Mouse (Mus musculus) heart, postnatal 0 days (tissue): ENCODE measurements around the gene Wasf2. TPM values are rescaled to one million over a fixed set of nuclear protein-coding genes. Genes with fewer than 3 reads are reported as not detected.
A peak's percentile ranks its signal among the peaks of the same experiment; 100 is the strongest.

Experiments used
- ATAC-seq: fragments of 200-750 bp; cut with Nextera tagmentation; 2 replicates; pipeline ENCODE4 v1.8.0; 2017; ENCODE audit warnings: low read depth, moderate number of reproducible peaks, moderate library complexity; ENCODE audit not compliant: insufficient read depth
- DNase-seq: peaks from one replicate; pipeline ENCODE4 v3.0.0-alpha.2; 2016; ENCODE audit warnings: low spot score
- H3K27ac ChIP-seq: fragments of 300-500 bp; sonication (generic); 2 replicates; pipeline ENCODE4 v1.5.1; 2014; ENCODE audit warnings: low read depth, mild to moderate bottlenecking
- H3K27me3 ChIP-seq: fragments of 300-500 bp; sonication (generic); 2 replicates; pipeline ENCODE4 v1.6.1; 2014; ENCODE audit warnings: low read length, mixed read lengths; ENCODE audit not compliant: control insufficient read depth, insufficient read depth
- H3K36me3 ChIP-seq: fragments of 300-500 bp; sonication (generic); replicated peaks from 2 replicates; pipeline ENCODE4 v1.6.1; 2014; ENCODE audit warnings: low read length, mixed read lengths; ENCODE audit not compliant: control insufficient read depth, insufficient read depth
- H3K4me1 ChIP-seq: fragments of 300-500 bp; sonication (generic); 2 replicates; pipeline ENCODE4 v1.6.1; 2014; ENCODE audit warnings: antibody characterized with exemption; ENCODE audit not compliant: control insufficient read depth, insufficient read depth
- H3K4me2 ChIP-seq: fragments of 300-500 bp; sonication (generic); 2 replicates; pipeline ENCODE4 v1.6.1; 2014; ENCODE audit warnings: low read depth, mild to moderate bottlenecking, low read length, moderate library complexity
- H3K4me3 ChIP-seq: fragments of 300-500 bp; sonication (generic); 2 replicates; pipeline ENCODE4 v1.5.1; 2014; ENCODE audit warnings: low read depth, low read length
- H3K9ac ChIP-seq: fragments of 300-500 bp; sonication (generic); replicated peaks from 2 replicates; pipeline ENCODE4 v1.6.1; 2014; ENCODE audit warnings: low read depth, low read length, mixed read lengths
- H3K9me3 ChIP-seq: fragments of 300-500 bp; sonication (generic); replicated peaks from 2 replicates; pipeline ENCODE4 v1.6.1; 2016; ENCODE audit warnings: low read length; ENCODE audit not compliant: control insufficient read depth
- CTCF ChIP-seq: IDR thresholded peaks from 2 replicates; pipeline ENCODE4 v1.5.1; 2016; ENCODE audit warnings: antibody characterized with exemption, control low read depth, low read depth
- EP300 ChIP-seq: IDR thresholded peaks from 2 replicates; pipeline ENCODE4 v1.6.1; 2016; ENCODE audit warnings: antibody characterized with exemption, low read depth
- WGBS: fragments of 180-500 bp; shearing (Covaris S2); extraction: QIAGEN DNeasy Blood & Tissue Kit; methylation state at CpG from one replicate; pipeline ENCODE4 v1.1.7; 2014; 5-methylcytosine and 5-hydroxymethylcytosine counted together
- polyA plus RNA-seq: library from polyadenylated mRNA; unstranded; fragments of >200 nt; fragmentation: Nextera tagmentation; extraction: Ambion mirVana; gene quantifications from 2 replicates; pipeline ENCODE4 v1.2.1, GENCODE M21; 2015
- total RNA-seq: library from RNA; depleted of rRNA; stranded (reverse); fragments of >200 nt; gene quantifications from 2 replicates; pipeline ENCODE4 v1.2.3, GENCODE M21; 2014; ENCODE audit warnings: low replicate concordance

Gene Wasf2
- total and polyA plus RNA-seq, 2 experiments from 2014 or later: 54.5 to 62.4 TPM

DNA sequence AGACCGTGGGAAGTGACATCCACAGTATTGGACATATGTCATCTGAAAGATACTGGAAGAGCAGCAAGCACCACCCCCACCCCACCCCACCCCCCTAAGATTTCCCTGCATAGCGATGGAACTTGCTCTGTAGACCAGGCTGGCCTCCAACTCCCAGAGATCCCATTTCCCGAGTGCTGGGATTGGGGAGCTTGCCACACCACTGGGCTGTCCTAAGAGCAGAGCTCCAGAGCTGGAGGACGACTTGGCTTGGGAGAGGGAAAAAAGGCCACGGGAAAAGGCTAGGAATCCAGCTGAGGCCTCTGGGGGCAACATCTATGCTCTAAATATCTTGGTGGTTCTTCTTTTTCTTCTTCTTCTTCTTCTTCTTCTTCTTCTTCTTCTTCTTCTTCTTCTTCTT is 104.5 kb downstream of the Wasf2 start:
- Histone ChIP-seq H3K27ac (no peak overlapping the region), H3K9me3 (no peaks in the 10 kb centered on the region), H3K4me3 (no peak overlapping the region), H3K27me3 (no peaks in the 10 kb centered on the region), H3K9ac (no peak overlapping the region), H3K4me2 (no peak overlapping the region), H3K36me3 (no peaks in the 10 kb centered on the region), H3K4me1 (no peaks in the 10 kb centered on the region)
- 51% methylated on average over 5 of the region's 5 CpGs for WGBS
- DNase-seq: no peak
- TF ChIP-seq CTCF: no peak
- no peak for TF ChIP-seq EP300
- no peak for ATAC-seq

- Histone ChIP-seq H3K9ac (no peak overlapping the region), H3K4me3 (no peak overlapping the region), H3K4me1 (no peaks in the 10 kb centered on the region), H3K36me3 (no peaks in the 10 kb centered on the region), H3K9me3 (no peaks in the 10 kb centered on the region), H3K4me2 (no peak overlapping the region), H3K27ac (no peak overlapping the region), H3K27me3 (no peaks in the 10 kb centered on the region)
- TF ChIP-seq EP300: no peak
- TF ChIP-seq CTCF: no peak
- ATAC-seq (no peak), DNase-seq (no peak)
- 78% methylated on average over 5 of the region's 5 CpGs for WGBS
Measured at GRCm38 (mm10) chr4:133235415-133235814, 105.1 kb downstream of the Wasf2 start.

GRCm38 (mm10) chr4:133237911-133238310 is 107.6 kb downstream of the Wasf2 start:
- Histone ChIP-seq H3K4me1 (no peaks in the 10 kb centered on the region), H3K9me3 (no peaks in the 10 kb centered on the region), H3K4me3 (no peak overlapping the region), H3K27me3 (0 out of 2 replicates have a peak, but pooled peaks cover 7% of the 10 kb centered on the region), H3K4me2 (no peak overlapping the region), H3K36me3 (no peaks in the 10 kb centered on the region), H3K27ac (no peak overlapping the region), H3K9ac (no peak overlapping the region)
- 44% methylated on average over 4 of the region's 4 CpGs for WGBS
- TF ChIP-seq CTCF (no peak), EP300 (no peak)
- DNase-seq (no peak), ATAC-seq (no peak)

GRCm38 (mm10) chr4:133240490-133240921 is 110.2 kb downstream of the Wasf2 start, which contains the start of gene Map3k6:
Map3k6 (plus strand) TSS chr4:133240818.
- Histone ChIP-seq H3K9me3 (no peaks in the 10 kb centered on the region), H3K4me3 (peak within 1 kb of the TSS; percentile 62), H3K9ac (peak within 1 kb of the TSS; percentile 62), H3K27ac (peak within 1 kb of the TSS; percentile 91), H3K36me3 (no peaks in the 10 kb centered on the region), H3K4me2 (peak within 1 kb of the TSS; percentile 88), H3K27me3 (0 out of 2 replicates have a peak, but pooled peaks cover 7% of the 10 kb centered on the region), H3K4me1 (no peaks in the 10 kb centered on the region)
- ATAC-seq (peak; percentile 73), DNase-seq (peak; percentile 85)
- TF ChIP-seq CTCF (no peak), EP300 (peak; percentile 97)
- 11% methylated on average over 16 of the region's 16 CpGs for WGBS

DNA sequence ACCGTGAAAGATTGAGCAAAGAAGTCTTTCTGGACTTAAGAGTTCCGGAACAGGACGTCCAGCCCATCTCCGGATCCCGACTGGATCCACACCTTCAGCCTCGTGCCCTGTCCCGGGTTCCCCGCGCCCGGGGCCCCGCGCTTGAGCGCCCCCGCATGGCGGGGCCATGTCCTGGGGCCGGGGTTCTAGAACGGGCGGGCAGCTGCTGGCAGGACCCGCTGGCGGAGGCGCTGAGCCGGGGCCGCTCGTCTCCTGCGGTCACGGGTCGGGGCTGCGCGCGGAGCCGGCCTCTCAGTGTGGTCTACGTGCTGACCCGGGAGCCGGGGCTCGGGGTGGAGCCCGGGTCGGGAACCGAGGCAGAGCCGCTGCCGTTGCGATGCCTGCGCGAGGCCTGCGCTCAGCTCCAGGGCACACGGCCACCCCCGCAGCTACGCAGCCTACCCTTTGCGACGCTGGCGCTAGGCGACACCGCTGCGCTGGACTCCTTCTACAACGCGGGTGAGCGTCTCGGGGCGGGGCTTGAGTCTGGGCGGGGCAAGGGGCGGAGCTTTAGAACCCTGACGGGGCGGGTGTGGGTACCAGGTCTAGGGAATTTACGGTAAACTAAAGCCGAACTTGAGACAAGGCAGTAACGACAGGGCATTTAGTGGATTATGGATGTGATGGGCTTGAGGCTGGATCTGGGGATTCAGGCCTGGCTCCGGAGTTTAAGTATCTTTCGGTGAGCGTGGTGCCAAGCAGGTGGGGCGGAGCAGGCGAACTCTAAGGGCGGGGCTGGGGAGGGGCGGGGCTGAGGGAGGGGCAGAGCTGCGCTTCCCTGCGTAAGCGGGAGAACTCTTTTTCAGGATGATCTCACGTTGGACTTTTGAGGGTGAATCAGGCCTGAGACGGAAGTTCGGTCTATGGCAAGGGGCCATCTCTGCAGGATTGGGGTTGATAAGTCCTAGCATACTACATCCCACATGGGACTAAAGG is 110.9 kb downstream of the Wasf2 start:
- Histone ChIP-seq H3K9ac (peak overlapping the region; percentile 62), H3K27ac (peak overlapping the region; percentile 91), H3K4me1 (no peaks in the 10 kb centered on the region), H3K4me3 (peak overlapping the region; percentile 62), H3K4me2 (peak overlapping the region; percentile 88), H3K9me3 (no peaks in the 10 kb centered on the region), H3K36me3 (no peaks in the 10 kb centered on the region), H3K27me3 (peaks cover 9% of the 10 kb centered on the region; the same call in 1 of the 2 replicates)
- TF ChIP-seq CTCF: no peak
- no peak for TF ChIP-seq EP300
- DNase-seq: peak; percentile 79
- WGBS: under 1% methylated on average over 77 of the region's 78 CpGs
- peak; percentile 87 for ATAC-seq
